Mouse (Mus musculus) liver, postnatal 0 days (tissue): ENCODE measurements around the gene Mrpl55. TPM values are rescaled to one million over a fixed set of nuclear protein-coding genes. Genes with fewer than 3 reads are reported as not detected.

Experiments
- ATAC-seq: fragments of 200-750 bp; cut with Nextera tagmentation; 2 replicates; pipeline ENCODE4 v1.8.0; 2017; ENCODE audit warnings: mild to moderate bottlenecking, moderate library complexity
- DNase-seq: peaks from one replicate; pipeline ENCODE4 v3.0.0-alpha.2; 2016
- H3K27ac ChIP-seq: fragments of 300-500 bp; sonication (generic); 2 replicates; pipeline ENCODE4 v1.5.1; 2014; ENCODE audit warnings: antibody characterized with exemption, moderate library complexity, mild to moderate bottlenecking, low read depth
- H3K27me3 ChIP-seq: fragments of 300-500 bp; sonication (generic); 2 replicates; pipeline ENCODE4 v1.6.1; 2014; ENCODE audit warnings: low read length, control low read depth, mixed read lengths; ENCODE audit not compliant: insufficient read depth
- H3K36me3 ChIP-seq: fragments of 300-500 bp; sonication (generic); replicated peaks from 2 replicates; pipeline ENCODE4 v1.6.1; 2014; ENCODE audit warnings: mild to moderate bottlenecking, control low read depth, low read length, moderate library complexity, mixed read lengths; ENCODE audit not compliant: insufficient read depth
- H3K4me1 ChIP-seq: fragments of 300-500 bp; sonication (generic); 2 replicates; pipeline ENCODE4 v1.6.1; 2014; ENCODE audit warnings: antibody characterized with exemption, mild to moderate bottlenecking, control low read depth; ENCODE audit not compliant: insufficient read depth
- H3K4me2 ChIP-seq: fragments of 300-500 bp; sonication (generic); 2 replicates; pipeline ENCODE4 v1.6.1; 2014; ENCODE audit warnings: low read depth, mild to moderate bottlenecking, low read length, moderate library complexity, mixed read lengths
- H3K4me3 ChIP-seq: fragments of 300-500 bp; sonication (generic); 2 replicates; pipeline ENCODE4 v1.5.1; 2014; ENCODE audit warnings: low read depth, low read length
- H3K9ac ChIP-seq: fragments of 300-500 bp; sonication (generic); replicated peaks from 2 replicates; pipeline ENCODE4 v1.6.1; 2014; ENCODE audit warnings: mild to moderate bottlenecking, moderate library complexity
- H3K9me3 ChIP-seq: fragments of 300-500 bp; sonication (generic); 2 replicates; pipeline ENCODE4 v1.6.1; 2016; ENCODE audit warnings: mild to moderate bottlenecking, control low read depth, low read length, mixed read lengths
- CTCF ChIP-seq: sonication (generic); IDR thresholded peaks from 2 replicates; pipeline ENCODE4 v1.5.1; 2016; ENCODE audit warnings: antibody characterized with exemption, low read depth
- EP300 ChIP-seq: IDR thresholded peaks from 2 replicates; pipeline ENCODE4 v1.6.1; 2016; ENCODE audit warnings: antibody characterized with exemption, low read depth, mild to moderate bottlenecking
- WGBS: fragments of 180-500 bp; shearing (Covaris S2); extraction: QIAGEN DNeasy Blood & Tissue Kit; methylation state at CpG from one replicate; pipeline ENCODE4 v1.1.7; 2014; ENCODE audit not compliant: insufficient replicate concordance; 5-methylcytosine and 5-hydroxymethylcytosine counted together
- polyA plus RNA-seq: library from polyadenylated mRNA; unstranded; fragments of >200 nt; fragmentation: Nextera tagmentation; extraction: Ambion mirVana; gene quantifications from 2 replicates; pipeline ENCODE4 v1.2.1, GENCODE M21; 2015

Mrpl55 gene
- polyA plus RNA-seq, 1 experiment from 2014 or later = 65.2 TPM

DNA sequence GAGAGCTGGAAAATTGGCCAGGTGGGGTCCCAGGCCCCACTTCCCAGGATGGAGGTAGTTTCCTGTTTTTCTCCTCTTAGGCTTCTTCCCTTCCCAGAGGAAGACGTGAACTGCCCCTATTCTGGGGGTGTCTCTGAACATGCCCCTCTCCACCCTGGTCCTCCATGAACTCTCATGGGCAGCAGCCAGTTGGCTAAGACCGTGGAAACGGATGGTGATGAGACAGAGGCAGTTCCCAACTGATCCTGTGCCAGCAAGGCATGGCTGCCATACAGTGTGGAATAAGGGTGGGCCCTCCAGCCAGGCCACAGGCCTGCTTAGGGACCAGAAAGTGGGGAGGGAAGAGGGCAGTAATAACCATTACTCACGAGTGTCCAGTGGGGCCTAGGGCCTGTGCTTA lies 31.7 kb upstream of the Mrpl55 start:
- H3K27me3 ChIP-seq = peaks cover 15% of the 10 kb centered on the region
- DNase-seq (no peak), ATAC-seq (no peak)
- WGBS = 83% methylated on average over 4 of the region's 4 CpGs
- peaks cover 4% of the 10 kb centered on the region for H3K4me1 ChIP-seq
- H3K4me2 ChIP-seq = no peak overlapping the region
- no peaks in the 10 kb centered on the region for H3K9me3 ChIP-seq
- no peak overlapping the region for H3K4me3 ChIP-seq
- no peak overlapping the region for H3K27ac ChIP-seq
- no peak for TF ChIP-seq CTCF
- TF ChIP-seq EP300 = no peak
- no peak overlapping the region for H3K9ac ChIP-seq
- H3K36me3 ChIP-seq = no peaks in the 10 kb centered on the region

DNA sequence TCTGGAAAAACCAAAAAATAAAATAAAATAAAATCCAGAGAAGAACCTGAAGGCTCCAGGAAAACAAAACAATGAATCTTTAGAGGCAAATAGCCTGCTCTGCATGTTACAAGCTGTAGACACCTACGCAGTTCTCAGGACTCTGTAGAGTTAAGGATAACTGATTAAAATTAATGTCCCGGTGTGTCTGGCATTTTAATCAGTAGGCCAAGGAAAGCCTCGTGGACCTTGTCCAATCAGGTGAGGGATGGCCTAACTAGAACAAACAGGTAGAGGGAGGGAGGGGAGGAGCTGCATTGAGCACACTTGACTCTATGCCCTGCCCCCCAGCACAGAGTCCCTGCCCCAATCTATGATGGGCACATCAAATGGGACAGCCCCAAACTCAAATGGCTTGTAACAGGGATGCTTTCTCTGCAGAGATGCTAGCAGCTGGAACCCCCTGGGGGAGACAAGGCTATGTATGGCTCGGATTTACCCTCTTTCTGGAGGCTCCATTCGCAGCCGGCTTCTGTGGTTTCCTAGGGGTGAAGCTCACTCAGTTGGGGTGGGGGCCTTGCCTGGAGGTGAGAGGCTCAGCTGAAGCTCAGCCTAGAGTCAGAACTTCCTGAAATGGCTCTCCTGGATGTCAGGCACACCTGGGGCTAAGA lies 28.0 kb upstream of the Mrpl55 start:
- 39% methylated on average over 6 of the region's 6 CpGs for WGBS
- peaks cover 46% of the 10 kb centered on the region for H3K27me3 ChIP-seq
- no peak overlapping the region for H3K27ac ChIP-seq
- no peak overlapping the region for H3K4me3 ChIP-seq
- no peak overlapping the region for H3K4me2 ChIP-seq
- no peaks in the 10 kb centered on the region for H3K9me3 ChIP-seq
- H3K4me1 ChIP-seq = peaks cover 4% of the 10 kb centered on the region; the same call in 1 of the 2 replicates
- TF ChIP-seq CTCF = no peak
- TF ChIP-seq EP300 = no peak
- DNase-seq = no peak
- ATAC-seq = no peak
- H3K9ac ChIP-seq = no peak overlapping the region
- no peaks in the 10 kb centered on the region for H3K36me3 ChIP-seq

DNA sequence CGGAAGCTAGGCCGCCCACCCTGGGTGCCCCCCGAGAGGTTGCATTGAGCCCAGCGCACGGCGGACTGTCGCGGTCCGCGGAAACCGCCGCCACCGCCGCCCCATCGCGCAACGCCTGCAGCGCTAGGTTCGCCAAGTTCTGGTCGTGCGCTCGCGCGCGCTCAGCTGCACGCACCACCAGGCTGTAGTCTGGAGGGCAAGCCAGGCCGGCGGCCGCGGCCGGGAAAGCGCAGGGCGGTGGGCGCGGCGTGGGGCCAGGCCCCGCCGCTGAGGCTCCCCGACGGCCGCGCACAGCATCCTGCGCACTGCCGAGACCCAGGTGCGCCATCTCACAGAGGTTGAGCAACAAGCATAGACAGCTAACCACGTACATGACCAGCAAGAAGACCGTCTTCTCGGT lies 25.8 kb upstream of the Mrpl55 start:
- no peaks in the 10 kb centered on the region for H3K36me3 ChIP-seq
- no peak overlapping the region for H3K9ac ChIP-seq
- no peak overlapping the region for H3K4me2 ChIP-seq
- TF ChIP-seq CTCF = no peak
- no peak for TF ChIP-seq EP300
- 5% methylated on average over 48 of the region's 48 CpGs for WGBS
- H3K27me3 ChIP-seq = peaks cover 46% of the 10 kb centered on the region
- H3K4me1 ChIP-seq = peaks cover 6% of the 10 kb centered on the region; the same call in 1 of the 2 replicates
- no peak overlapping the region for H3K4me3 ChIP-seq
- DNase-seq (no peak), ATAC-seq (no peak)
- H3K9me3 ChIP-seq = no peaks in the 10 kb centered on the region
- H3K27ac ChIP-seq = no peak overlapping the region

DNA sequence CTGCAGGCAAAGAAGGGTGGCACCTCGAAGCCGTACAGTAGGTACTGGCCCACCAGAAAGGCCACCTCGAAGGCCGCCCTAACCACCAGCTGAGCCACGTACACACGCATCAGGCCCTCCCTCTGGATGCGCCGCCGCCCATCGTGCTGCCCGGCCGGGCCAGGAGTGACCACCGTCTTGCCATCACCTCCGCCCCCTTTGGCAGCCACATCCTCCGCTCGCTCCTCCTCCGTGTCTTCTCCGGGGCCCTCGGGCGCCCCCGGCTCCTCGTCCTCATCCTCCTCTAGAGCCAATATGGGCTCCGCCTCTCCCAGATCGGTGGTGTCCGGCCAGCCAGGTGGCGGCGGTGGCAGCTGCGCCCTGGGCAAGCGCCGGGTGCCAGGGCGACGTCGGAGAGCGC lies 25.4 kb upstream of the Mrpl55 start:
- H3K4me3 ChIP-seq = no peak overlapping the region
- TF ChIP-seq CTCF = no peak
- no peak for TF ChIP-seq EP300
- 11% methylated on average over 30 of the region's 34 CpGs for WGBS
- no peak overlapping the region for H3K27ac ChIP-seq
- H3K27me3 ChIP-seq = peaks cover 46% of the 10 kb centered on the region
- H3K36me3 ChIP-seq = no peaks in the 10 kb centered on the region
- H3K4me1 ChIP-seq = peaks cover 6% of the 10 kb centered on the region; the same call in 1 of the 2 replicates
- no peak overlapping the region for H3K4me2 ChIP-seq
- DNase-seq (no peak), ATAC-seq (no peak)
- no peaks in the 10 kb centered on the region for H3K9me3 ChIP-seq
- no peak overlapping the region for H3K9ac ChIP-seq

DNA sequence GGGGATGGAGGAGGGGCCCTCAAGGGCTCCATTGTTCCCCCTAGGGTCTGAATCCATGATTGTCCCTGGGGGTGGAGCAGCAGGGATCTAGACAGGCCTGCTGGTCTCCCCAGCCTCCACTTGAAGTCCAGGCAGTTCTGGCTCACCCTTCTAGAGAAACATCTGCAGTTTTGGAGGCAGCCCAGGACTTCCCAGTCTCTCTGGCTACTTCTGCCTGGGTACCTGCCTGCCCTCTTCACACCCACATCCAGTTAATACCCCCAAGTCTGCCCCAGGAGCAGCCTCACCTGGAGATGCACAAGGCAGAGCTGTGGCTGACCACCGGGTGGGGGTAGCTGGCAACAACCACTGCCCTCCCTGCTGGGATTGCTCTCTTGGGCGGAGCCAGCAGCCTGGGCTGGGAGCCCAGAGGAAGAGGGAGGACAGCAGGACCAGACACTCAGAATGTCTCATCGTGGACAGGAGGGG lies 19.4 kb upstream of the Mrpl55 start, which contains the start of gene Gjc2:
Gene Gjc2 (minus strand): TSS at position 350 of the 468 bp plus-strand sequence.
- H3K27ac ChIP-seq = peak within 1 kb of the TSS; percentile 46
- no peak within 1 kb of the TSS for H3K4me2 ChIP-seq
- ATAC-seq = no peak
- no peak for DNase-seq
- peaks cover 7% of the 10 kb centered on the region for H3K27me3 ChIP-seq
- no peak within 1 kb of the TSS for H3K9ac ChIP-seq
- no peak for TF ChIP-seq EP300
- no peak for TF ChIP-seq CTCF
- H3K36me3 ChIP-seq = peaks cover 15% of the 10 kb centered on the region; the same call in 1 of the 2 replicates
- H3K4me3 ChIP-seq = no peak within 1 kb of the TSS
- H3K9me3 ChIP-seq = no peaks in the 10 kb centered on the region
- peaks cover 12% of the 10 kb centered on the region; the same call in 1 of the 2 replicates for H3K4me1 ChIP-seq
- 54% methylated on average over 3 of the region's 3 CpGs for WGBS

DNA sequence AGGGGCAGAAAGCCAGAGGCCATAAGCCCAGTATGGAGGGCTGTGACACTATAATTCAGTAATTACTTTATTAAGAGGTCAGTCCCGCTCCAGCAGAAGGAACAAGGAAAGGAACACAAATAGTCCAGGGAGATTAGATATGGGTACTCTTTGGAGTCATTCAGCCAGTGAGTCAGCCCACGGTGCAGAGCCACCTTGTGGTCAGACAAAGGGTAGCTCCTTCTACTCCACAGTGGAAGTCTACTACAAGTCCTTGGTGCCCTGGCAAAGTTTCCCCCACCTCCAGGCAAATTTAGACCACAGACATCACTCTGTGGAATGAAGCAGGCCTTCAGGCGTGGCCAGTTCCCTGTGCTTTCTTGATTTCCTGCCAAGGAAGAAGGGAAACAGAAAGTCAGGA lies 18.5 kb upstream of the Mrpl55 start:
- peaks cover 12% of the 10 kb centered on the region; the same call in 1 of the 2 replicates for H3K4me1 ChIP-seq
- 36% methylated on average over 3 of the region's 3 CpGs for WGBS
- H3K4me3 ChIP-seq = no peak overlapping the region
- TF ChIP-seq EP300 = no peak
- peak; percentile 93 for TF ChIP-seq CTCF
- H3K36me3 ChIP-seq = peaks cover 15% of the 10 kb centered on the region; the same call in 1 of the 2 replicates
- no peaks in the 10 kb centered on the region for H3K27me3 ChIP-seq
- H3K9me3 ChIP-seq = no peaks in the 10 kb centered on the region
- H3K4me2 ChIP-seq = no peak overlapping the region
- DNase-seq = peak; percentile 74
- no peak overlapping the region for H3K9ac ChIP-seq
- peak; percentile 75 for ATAC-seq
- peak overlapping the region; percentile 46 for H3K27ac ChIP-seq
